Mouse (Mus musculus) kidney, embryonic 15.5 days (tissue): ENCODE data around the gene Opcml. TPM values are rescaled to one million over a fixed set of nuclear protein-coding genes. Genes with fewer than 3 reads are reported as not detected.

ENCODE experiments used
- ATAC-seq: fragments of 200-750 bp; cut with Nextera tagmentation; replicated peaks from 2 replicates; pipeline ENCODE4 v1.8.0; 2017; ENCODE audit warnings: moderate TSS enrichment; ENCODE audit not compliant: low FRiP score
- H3K27ac ChIP-seq: fragments of 300-500 bp; sonication (generic); 2 replicates; pipeline ENCODE4 v1.5.1; 2015; ENCODE audit warnings: mild to moderate bottlenecking, inconsistent platforms
- H3K27me3 ChIP-seq: fragments of 300-500 bp; sonication (generic); 2 replicates; pipeline ENCODE4 v1.6.1; 2015; ENCODE audit warnings: inconsistent platforms
- H3K36me3 ChIP-seq: fragments of 300-500 bp; sonication (generic); 2 replicates; pipeline ENCODE4 v1.6.1; 2015; ENCODE audit warnings: inconsistent platforms
- H3K4me1 ChIP-seq: fragments of 300-500 bp; sonication (generic); 2 replicates; pipeline ENCODE4 v1.6.1; 2015; ENCODE audit warnings: inconsistent platforms
- H3K4me2 ChIP-seq: fragments of 300-500 bp; sonication (generic); 2 replicates; pipeline ENCODE4 v1.6.1; 2015; ENCODE audit warnings: moderate library complexity, mild to moderate bottlenecking, inconsistent platforms
- H3K4me3 ChIP-seq: fragments of 300-500 bp; sonication (generic); replicated peaks from 2 replicates; pipeline ENCODE4 v1.5.1; 2015; ENCODE audit warnings: mild to moderate bottlenecking, inconsistent platforms
- H3K9ac ChIP-seq: fragments of 300-500 bp; sonication (generic); 2 replicates; pipeline ENCODE4 v1.6.1; 2015; ENCODE audit warnings: mild to moderate bottlenecking, inconsistent platforms
- H3K9me3 ChIP-seq: fragments of 300-500 bp; sonication (generic); replicated peaks from 2 replicates; pipeline ENCODE4 v1.6.1; 2016; ENCODE audit warnings: inconsistent platforms
- WGBS: fragments of 180-500 bp; shearing (Covaris S2); methylation state at CpG from one replicate; pipeline ENCODE4 v1.1.7; 2015; ENCODE audit warnings: mixed read lengths; 5-methylcytosine and 5-hydroxymethylcytosine counted together
- polyA plus RNA-seq: library from polyadenylated mRNA; unstranded; fragments of >200 nt; fragmentation: Nextera tagmentation; extraction: Ambion mirVana; gene quantifications from 2 replicates; pipeline ENCODE4 v1.2.1, GENCODE M21; 2015

Opcml gene
- polyA plus RNA-seq, 1 experiment from 2014 or later, result 1.5 TPM

DNA sequence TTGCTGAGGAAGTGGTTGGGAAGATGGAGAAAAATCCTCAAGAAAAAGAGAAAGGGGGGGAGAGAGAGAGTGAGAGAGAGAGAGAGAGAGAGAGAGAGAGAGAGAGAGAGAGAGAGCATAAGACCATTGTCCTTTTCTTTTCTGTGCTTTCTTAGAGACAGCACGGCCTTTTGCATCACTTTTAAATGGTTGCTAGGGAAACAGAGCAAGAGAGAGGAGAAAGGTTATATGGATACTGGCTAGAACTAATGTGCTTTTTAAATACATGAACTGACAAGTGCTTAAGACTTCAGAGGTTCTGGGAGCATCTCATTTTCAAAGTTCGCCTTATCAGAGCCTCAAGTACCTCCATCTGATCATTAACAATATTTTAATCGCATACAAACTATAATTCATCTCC lies 804.5 kb downstream of the Opcml start:
- H3K9ac ChIP-seq, result no peak overlapping the region
- WGBS, result 93% methylated on average over 3 of the region's 3 CpGs
- no peaks in the 10 kb centered on the region for H3K36me3 ChIP-seq
- no peaks in the 10 kb centered on the region for H3K4me1 ChIP-seq
- H3K4me2 ChIP-seq, result no peak overlapping the region
- no peaks in the 10 kb centered on the region for H3K27me3 ChIP-seq
- no peak for ATAC-seq
- no peak overlapping the region for H3K27ac ChIP-seq
- H3K4me3 ChIP-seq, result no peak overlapping the region
- H3K9me3 ChIP-seq, result no peaks in the 10 kb centered on the region

DNA sequence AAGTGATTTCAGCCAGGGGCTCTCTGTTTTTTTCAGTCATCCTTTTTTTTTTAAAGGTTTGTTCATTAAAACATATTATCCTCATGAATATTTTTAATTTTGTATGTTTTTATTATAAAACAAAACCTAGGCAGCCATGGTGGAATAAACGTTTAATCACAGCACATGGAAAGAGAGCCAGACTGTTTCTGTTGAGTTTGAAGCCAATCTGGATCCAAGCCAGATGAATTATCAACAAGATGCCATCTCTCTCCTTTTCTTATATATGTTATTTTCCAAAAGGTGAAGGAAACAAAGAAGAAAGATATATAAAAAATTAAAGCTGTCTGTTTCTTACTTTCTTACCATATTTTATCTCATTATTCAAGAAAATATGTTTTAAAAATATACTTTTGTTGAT lies 815.0 kb downstream of the Opcml start:
- Histone ChIP-seq H3K27me3 (no peaks in the 10 kb centered on the region), H3K27ac (no peak overlapping the region), H3K4me3 (no peak overlapping the region), H3K9ac (no peak overlapping the region), H3K4me1 (no peaks in the 10 kb centered on the region), H3K9me3 (no peaks in the 10 kb centered on the region), H3K4me2 (no peak overlapping the region), H3K36me3 (no peaks in the 10 kb centered on the region)
- 68% methylated on average over 1 of the region's 1 CpGs for WGBS
- no peak for ATAC-seq

DNA sequence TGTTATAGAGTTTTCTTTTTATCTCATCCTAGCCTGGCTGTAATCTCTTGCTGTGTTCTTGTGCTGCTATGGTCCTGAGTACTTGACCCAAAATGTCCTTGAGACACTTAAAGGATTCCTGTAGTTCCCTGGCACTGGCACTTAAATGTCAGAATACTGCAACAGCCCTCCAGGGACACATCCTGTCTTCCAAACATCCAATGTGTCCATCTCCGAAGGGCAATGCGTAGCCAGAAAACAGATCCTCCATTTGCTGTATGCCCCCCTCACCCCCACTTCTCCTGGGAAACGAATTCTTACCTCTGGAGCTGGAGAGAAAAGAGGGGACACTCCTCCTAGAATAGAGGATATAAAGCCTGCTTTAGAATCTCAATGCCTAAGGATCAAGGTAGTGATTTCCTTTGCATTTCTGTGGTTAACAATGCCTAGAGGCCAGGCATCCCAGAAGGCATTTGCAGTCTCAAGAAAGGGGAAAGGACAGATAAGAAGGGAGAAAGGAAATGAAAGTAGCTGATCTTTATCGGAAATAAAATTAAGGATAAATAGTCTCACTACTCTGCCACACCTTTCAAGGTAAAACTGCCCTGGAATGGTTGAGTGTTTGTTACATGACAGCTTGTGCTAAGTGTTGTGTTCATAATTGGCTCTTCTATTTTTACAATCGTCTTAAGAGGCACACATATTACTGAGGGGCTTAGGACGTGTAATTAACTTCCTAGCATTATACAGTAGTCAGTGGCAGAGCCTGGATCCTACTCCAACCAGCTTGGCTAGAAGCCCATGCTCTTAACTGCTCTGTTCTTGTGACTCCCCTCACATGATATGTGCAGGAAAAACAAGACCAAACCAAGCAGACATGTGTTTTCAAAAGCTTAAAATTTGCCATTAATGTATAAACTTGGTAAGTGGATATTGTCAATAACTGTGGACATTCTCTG lies 823.4 kb downstream of the Opcml start:
- H3K27me3 ChIP-seq, result no peaks in the 10 kb centered on the region
- H3K4me2 ChIP-seq, result no peak overlapping the region
- ATAC-seq, result no peak
- H3K27ac ChIP-seq, result no peak overlapping the region
- 34% methylated on average over 6 of the region's 6 CpGs for WGBS
- no peaks in the 10 kb centered on the region for H3K9me3 ChIP-seq
- no peak overlapping the region for H3K4me3 ChIP-seq
- H3K36me3 ChIP-seq, result no peaks in the 10 kb centered on the region
- no peaks in the 10 kb centered on the region for H3K4me1 ChIP-seq
- no peak overlapping the region for H3K9ac ChIP-seq

DNA sequence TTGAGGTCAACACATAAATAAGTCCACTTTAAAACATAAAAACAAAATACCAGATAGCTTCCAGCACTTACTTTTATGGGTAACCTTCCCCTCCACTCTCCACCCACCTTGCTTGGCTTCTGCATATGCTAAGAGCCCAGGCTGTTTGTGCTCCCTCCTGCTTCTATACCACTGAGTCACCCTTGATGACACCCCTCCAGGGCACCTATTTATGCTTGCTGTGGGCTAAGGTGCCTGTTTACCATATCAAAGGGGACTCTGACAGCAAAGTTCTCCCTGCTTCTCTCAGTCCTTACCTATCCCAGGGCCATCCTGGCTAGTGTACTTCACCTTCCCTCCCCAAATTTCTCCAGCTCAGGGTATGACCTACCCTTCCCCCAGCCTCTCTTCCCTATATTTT lies 824.9 kb downstream of the Opcml start:
- H3K27me3 ChIP-seq, result no peaks in the 10 kb centered on the region
- no peak for ATAC-seq
- H3K9ac ChIP-seq, result no peak overlapping the region
- no peaks in the 10 kb centered on the region for H3K36me3 ChIP-seq
- no peak overlapping the region for H3K4me2 ChIP-seq
- no peaks in the 10 kb centered on the region for H3K4me1 ChIP-seq
- H3K27ac ChIP-seq, result no peak overlapping the region
- H3K9me3 ChIP-seq, result no peaks in the 10 kb centered on the region
- H3K4me3 ChIP-seq, result no peak overlapping the region

DNA sequence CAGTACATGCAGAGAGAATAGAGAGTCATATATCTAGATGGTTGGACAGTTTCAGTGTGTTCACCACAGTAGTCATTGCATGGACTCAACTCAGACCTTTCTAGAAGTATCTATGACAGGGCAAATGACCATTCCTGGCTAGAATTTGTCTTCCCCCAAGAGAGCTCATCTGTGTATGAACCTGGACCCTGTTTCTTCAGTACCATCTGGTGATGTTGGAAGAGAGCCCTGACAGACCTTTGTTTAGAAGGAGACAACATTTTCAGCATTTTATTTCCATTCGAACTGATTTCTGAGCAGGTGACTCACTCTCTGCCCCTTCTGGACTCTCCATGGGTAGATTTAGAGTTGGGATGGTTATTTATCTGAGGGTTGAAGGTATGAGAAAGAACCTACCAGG lies 827.1 kb downstream of the Opcml start:
- no peaks in the 10 kb centered on the region for H3K9me3 ChIP-seq
- no peaks in the 10 kb centered on the region for H3K27me3 ChIP-seq
- H3K9ac ChIP-seq, result no peak overlapping the region
- H3K4me2 ChIP-seq, result no peak overlapping the region
- no peak for ATAC-seq
- no peak overlapping the region for H3K4me3 ChIP-seq
- 89% methylated on average over 1 of the region's 1 CpGs for WGBS
- H3K4me1 ChIP-seq, result no peaks in the 10 kb centered on the region
- no peak overlapping the region for H3K27ac ChIP-seq
- H3K36me3 ChIP-seq, result no peaks in the 10 kb centered on the region

DNA sequence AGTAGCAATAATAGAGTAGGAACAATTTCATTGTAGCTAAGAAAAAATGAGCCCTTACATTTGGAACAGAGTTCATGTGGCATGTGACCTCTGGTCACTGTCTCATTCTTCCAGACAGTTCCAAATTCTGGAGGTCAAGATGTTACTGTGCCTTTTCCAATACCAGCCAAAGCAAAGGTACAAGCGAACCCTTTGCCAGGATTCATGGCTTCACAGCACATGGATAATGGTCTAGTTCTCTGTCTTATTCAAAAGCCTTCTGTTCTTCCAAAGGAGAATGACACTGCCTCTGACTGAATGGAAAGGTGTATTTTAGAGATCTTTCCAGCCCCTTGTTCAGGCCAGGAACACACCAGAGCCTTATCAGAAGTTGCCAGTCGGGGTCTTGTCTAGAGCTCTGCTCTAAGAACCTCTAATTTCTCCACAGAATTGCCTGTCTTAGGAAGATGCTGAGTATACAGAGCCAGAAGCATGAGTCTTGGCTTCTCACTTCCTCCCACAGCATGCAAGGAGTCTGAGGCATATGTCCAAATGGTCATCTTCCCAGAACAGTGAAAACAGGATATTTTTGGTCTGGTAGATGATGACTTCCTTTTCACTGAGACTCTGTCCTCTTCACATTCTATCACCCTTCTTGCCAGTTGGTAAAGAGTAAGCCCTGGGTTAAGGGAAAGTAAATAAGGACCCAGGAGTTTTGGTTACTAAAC lies 827.8 kb downstream of the Opcml start:
- WGBS, result 75% methylated on average over 2 of the region's 2 CpGs
- Histone ChIP-seq H3K9ac (no peak overlapping the region), H3K4me1 (no peaks in the 10 kb centered on the region), H3K4me3 (no peak overlapping the region), H3K27ac (no peak overlapping the region), H3K27me3 (no peaks in the 10 kb centered on the region), H3K36me3 (no peaks in the 10 kb centered on the region), H3K4me2 (no peak overlapping the region), H3K9me3 (no peaks in the 10 kb centered on the region)
- no peak for ATAC-seq

DNA sequence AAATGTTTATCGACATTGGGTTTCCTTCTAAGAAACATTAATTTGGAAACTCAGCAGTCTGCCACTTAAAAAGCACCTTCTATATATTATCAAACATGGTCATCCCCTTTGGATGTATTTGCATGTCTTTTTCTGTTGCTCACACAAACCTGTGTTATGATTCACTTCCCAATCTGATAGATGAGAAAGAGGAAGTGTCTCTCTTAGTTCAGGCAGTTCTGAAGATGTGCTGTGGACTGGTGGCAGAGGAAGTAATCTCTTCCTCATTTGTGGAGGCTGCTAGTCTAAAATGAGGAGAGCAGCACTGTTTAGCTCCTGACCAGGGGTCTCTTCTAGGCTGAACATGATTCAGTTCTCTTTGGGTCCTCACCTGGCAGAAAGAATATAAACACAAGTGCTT lies 831.4 kb downstream of the Opcml start:
- H3K4me3 ChIP-seq, result no peak overlapping the region
- H3K36me3 ChIP-seq, result no peaks in the 10 kb centered on the region
- H3K27ac ChIP-seq, result no peak overlapping the region
- H3K27me3 ChIP-seq, result no peaks in the 10 kb centered on the region
- no peaks in the 10 kb centered on the region for H3K9me3 ChIP-seq
- H3K9ac ChIP-seq, result no peak overlapping the region
- no peak overlapping the region for H3K4me2 ChIP-seq
- WGBS, result 88% methylated on average over 1 of the region's 1 CpGs
- ATAC-seq, result no peak
- H3K4me1 ChIP-seq, result no peaks in the 10 kb centered on the region

DNA sequence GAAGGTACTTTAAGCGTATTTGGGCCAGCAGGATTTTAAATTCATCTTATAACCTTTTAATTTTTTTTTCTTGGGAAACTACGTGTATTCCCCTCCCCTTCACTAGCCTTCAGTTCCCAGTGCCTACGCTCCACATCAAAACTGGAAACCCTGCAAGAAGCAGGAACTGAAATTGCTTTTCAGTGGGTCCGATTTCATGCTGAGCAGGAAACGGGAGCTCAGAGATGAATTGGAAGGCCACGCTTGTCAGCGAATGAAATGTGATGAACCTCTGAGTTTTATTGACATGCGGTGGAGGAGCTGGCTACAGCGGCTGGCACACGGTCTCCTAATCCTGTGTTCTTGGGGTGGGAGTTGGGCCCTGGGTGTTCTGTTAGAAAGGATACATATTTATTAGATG lies 834.3 kb downstream of the Opcml start:
- H3K4me2 ChIP-seq, result no peak overlapping the region
- no peak overlapping the region for H3K27ac ChIP-seq
- no peaks in the 10 kb centered on the region for H3K27me3 ChIP-seq
- no peak for ATAC-seq
- 25% methylated on average over 10 of the region's 10 CpGs for WGBS
- no peak overlapping the region for H3K9ac ChIP-seq
- H3K9me3 ChIP-seq, result no peaks in the 10 kb centered on the region
- no peaks in the 10 kb centered on the region for H3K4me1 ChIP-seq
- H3K36me3 ChIP-seq, result no peaks in the 10 kb centered on the region
- no peak overlapping the region for H3K4me3 ChIP-seq

DNA sequence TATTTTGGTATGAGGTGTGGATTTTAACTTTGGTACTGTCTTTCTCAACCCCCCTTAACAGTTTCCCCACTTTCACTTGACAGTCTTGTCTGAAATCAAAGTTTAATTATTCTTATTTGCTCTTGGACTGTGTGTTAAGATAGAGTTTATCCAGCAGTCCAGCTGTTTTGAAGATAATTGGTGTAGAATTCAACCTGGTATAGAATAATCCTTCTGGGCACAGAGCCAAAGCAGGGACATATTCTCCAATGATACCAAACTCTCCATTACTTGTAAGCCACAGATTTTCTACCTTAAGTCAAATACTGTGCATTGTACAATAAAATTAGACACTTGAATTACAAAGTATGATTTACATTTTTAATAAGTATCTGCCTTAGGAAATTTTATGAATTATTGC lies 852.2 kb downstream of the Opcml start:
- no peak overlapping the region for H3K9ac ChIP-seq
- H3K4me3 ChIP-seq, result no peak overlapping the region
- ATAC-seq, result no peak
- no peaks in the 10 kb centered on the region for H3K4me1 ChIP-seq
- H3K9me3 ChIP-seq, result no peaks in the 10 kb centered on the region
- no peak overlapping the region for H3K4me2 ChIP-seq
- no peak overlapping the region for H3K27ac ChIP-seq
- H3K27me3 ChIP-seq, result no peaks in the 10 kb centered on the region
- no peaks in the 10 kb centered on the region for H3K36me3 ChIP-seq

DNA sequence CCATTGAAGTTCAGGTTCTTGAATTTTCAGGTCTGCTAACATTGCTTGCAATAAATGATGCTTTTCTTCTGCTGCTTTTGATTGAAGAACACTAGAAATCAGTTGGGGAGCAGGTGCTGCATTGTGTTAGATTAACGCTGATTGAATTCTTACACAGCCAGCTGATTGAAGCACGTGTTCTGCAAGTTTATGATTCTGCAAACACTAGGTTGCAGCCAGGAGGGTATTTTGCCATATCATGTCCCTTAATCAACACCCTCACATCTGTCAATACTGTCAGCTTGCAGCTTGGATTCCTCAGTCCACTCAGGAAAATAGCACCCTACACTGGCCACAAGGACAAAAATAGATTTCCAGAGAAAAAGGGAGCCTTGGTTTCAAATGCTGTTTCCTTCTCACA lies 853.5 kb downstream of the Opcml start:
- 62% methylated on average over 2 of the region's 2 CpGs for WGBS
- no peaks in the 10 kb centered on the region for H3K9me3 ChIP-seq
- H3K4me3 ChIP-seq, result no peak overlapping the region
- H3K4me2 ChIP-seq, result no peak overlapping the region
- no peak overlapping the region for H3K27ac ChIP-seq
- H3K36me3 ChIP-seq, result no peaks in the 10 kb centered on the region
- H3K27me3 ChIP-seq, result no peaks in the 10 kb centered on the region
- no peak for ATAC-seq
- no peaks in the 10 kb centered on the region for H3K4me1 ChIP-seq
- H3K9ac ChIP-seq, result no peak overlapping the region

DNA sequence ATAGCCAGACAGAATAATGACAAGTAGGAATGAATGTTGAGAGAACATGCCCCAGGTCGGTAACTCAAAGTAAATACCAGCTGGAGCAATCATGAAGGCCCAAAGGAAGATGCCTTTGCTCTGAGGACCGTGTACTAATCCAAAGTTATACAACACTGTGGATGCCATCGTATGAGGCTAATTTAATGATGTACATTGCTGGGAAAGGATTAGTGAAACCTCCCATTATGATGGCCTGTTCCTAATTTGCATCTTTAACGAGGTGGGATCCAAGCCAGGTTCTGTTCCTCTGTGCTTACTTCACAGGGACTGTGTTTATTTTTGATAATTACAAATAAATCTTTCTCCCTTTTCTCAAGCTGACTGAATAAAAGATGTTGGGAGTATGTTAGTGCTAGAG lies 859.5 kb downstream of the Opcml start:
- WGBS, result 73% methylated on average over 4 of the region's 4 CpGs
- H3K9me3 ChIP-seq, result no peaks in the 10 kb centered on the region
- H3K27ac ChIP-seq, result no peak overlapping the region

DNA sequence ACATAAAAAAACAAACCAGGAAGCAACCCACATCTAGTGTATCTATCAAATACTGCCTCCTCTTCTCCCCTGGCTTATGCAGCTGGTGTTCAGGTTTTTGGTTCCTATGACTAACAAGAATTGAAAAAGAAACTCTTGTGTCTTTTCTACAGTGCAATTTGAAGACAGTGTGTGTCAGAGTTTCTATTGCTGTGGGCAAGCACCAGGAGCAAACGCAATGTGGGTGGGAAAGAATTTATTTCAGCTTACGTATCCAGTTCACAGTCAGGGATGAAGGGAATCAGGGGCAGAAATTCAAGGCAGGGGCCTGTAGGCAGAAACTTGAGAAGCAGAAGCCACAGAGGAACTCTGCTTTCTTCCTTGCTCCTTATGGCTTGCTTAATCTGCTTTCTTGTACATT lies 869.4 kb downstream of the Opcml start:
- Histone ChIP-seq H3K4me3 (no peak overlapping the region), H3K4me2 (no peak overlapping the region), H3K9me3 (no peaks in the 10 kb centered on the region), H3K27ac (no peak overlapping the region), H3K4me1 (no peaks in the 10 kb centered on the region), H3K27me3 (no peaks in the 10 kb centered on the region), H3K9ac (no peak overlapping the region), H3K36me3 (no peaks in the 10 kb centered on the region)
- 77% methylated on average over 2 of the region's 2 CpGs for WGBS
- no peak for ATAC-seq

More for the DNA sequence above, 859.5 kb downstream of the Opcml start:
- no peaks in the 10 kb centered on the region for H3K27me3 ChIP-seq
- H3K4me3 ChIP-seq, result no peak overlapping the region
- no peaks in the 10 kb centered on the region for H3K36me3 ChIP-seq
- no peaks in the 10 kb centered on the region for H3K4me1 ChIP-seq
- no peak for ATAC-seq
- no peak overlapping the region for H3K4me2 ChIP-seq
- no peak overlapping the region for H3K9ac ChIP-seq
